Mouse (Mus musculus) CD4-positive, CD25-positive, alpha-beta regulatory T cell (primary cell): ENCODE measurements around the gene Gm17662. TPM values are rescaled to one million over a fixed set of nuclear protein-coding genes. Genes with fewer than 3 reads are reported as not detected.

ENCODE experiments used
- polyA plus RNA-seq: library from polyadenylated mRNA; unstranded; fragments of 100-300 nt; shearing (Covaris generic); gene quantifications from one replicate; pipeline ENCODE4 v1.2.1, GENCODE M21; 2017

The Gm17662 gene
- polyA plus RNA-seq: not detected

DNA sequence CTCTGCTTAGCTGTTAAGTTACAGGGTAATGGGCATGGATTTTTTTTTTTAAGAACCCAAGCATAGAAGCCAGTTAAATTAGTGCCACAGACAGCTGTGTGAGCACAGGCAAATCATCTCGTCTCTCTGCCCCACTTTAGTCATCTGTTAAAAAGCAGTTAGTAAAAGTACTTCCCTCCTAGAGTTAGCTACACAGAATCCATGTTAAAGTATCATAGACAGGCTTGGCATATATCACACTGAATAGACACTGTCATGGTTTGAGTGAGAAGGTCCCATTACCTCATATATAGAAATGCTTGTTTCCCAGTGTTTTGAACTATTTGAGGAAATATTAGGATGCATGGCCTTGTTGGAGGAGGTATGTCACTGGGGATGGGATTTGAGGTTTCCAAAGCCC, at the start of gene Gm17662:
Gm17662 (plus strand) TSS at position 301 of the 400 bp plus-strand sequence.

DNA sequence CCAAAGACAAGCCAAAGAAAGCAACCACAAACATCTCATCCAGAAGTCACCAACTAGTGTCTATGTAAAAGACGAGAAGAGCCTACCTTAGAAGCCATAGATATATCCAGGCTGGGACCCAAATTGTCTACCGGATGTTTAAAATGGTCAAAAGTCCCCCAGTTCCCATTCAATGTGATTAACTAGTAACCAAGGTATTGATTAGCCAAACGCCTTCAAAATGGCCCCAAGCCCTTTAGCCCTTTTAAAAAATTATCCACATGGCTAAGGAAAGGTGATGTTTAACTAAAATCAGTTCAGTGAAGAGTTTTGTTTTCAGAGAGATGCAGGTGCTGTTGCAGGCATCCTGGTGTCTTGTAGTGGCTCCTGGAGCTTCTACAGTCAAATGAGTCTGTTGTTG, 19.2 kb downstream of the Gm17662 start, which contains the start of gene C8a:
C8a (minus strand) TSS at position 76 of the 400 bp plus-strand sequence.

Other genes with a start within 250 kb of the Gm17662 start
- not detected for gene C8b, start 91.0 kb upstream of the Gm17662 start, polyA plus RNA-seq
- gene C8a, start 19.1 kb downstream of the Gm17662 start, polyA plus RNA-seq: not detected
- not detected for gene Fyb2, start 56.1 kb downstream of the Gm17662 start, polyA plus RNA-seq